Mouse (Mus musculus): ENCODE data around the gene Stat5a. TPM values are rescaled to one million over a fixed set of nuclear protein-coding genes. Genes with fewer than 3 reads are reported as not detected.

The Stat5a gene
- total and polyA plus RNA-seq, 3 experiments: 106 to 162 (median 157) TPM

GRCm38 (mm10) chr11:100887764-100888163 lies 28.6 kb downstream of the Stat5a start:
- ATAC-seq (ENCODE audit: extremely low read depth, insufficient number of reproducible peaks, low FRiP score, poor library complexity, severe bottlenecking) (no peak), DNase-seq (ENCODE audit: low spot score) (no peak)
- peaks cover 92% of the 10 kb centered on the region for H3K36me3 ChIP-seq (replicated peaks)
- no peak for TF ChIP-seq GATA2 (IDR thresholded peaks at IDR 0.05; ENCODE audit: borderline replicate concordance, low read depth, low read length)
- H3K9me3 ChIP-seq (replicated peaks): no peaks in the 10 kb centered on the region
- peaks cover 98% of the 10 kb centered on the region for H3K4me1 ChIP-seq (ENCODE audit: insufficient read depth, low read depth, low read length)
- H3K27me3 ChIP-seq (ENCODE audit: insufficient read depth, low read length): no peaks in the 10 kb centered on the region
- peak overlapping the region; percentile 50; the same call in 1 of the 2 replicates for H3K4me3 ChIP-seq (ENCODE audit: low read depth, low read length)

DNA sequence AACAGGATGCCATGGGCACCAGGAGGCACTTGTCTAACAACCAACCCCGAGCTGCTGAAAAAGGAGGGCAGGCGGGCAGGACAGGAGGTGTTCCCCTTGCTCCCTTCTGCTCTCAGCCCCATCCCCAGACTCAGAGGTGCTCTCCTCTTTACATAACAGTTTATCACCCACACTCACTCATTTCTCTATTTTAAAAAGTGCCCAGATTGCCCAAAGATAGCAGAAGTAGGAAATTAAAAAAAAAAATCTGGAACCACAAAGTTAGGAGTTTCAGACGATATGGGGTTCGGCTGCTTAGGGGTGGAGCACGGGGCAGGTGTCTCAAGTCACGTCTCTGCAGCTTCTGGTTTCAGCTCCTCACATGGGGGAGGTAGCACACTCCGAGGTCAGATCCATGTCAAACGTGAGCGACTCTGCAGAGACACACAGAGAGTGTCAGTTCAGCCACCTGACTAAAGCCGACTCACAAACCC lies 29.2 kb downstream of the Stat5a start:
- DNase-seq (ENCODE audit: low spot score) (peak; percentile 57), ATAC-seq (ENCODE audit: extremely low read depth, insufficient number of reproducible peaks, low FRiP score, poor library complexity, severe bottlenecking) (peak; percentile 13; the same call in 1 of the 2 replicates)
- H3K4me1 ChIP-seq (ENCODE audit: insufficient read depth, low read depth, low read length): peaks cover 99% of the 10 kb centered on the region
- peaks cover 92% of the 10 kb centered on the region for H3K36me3 ChIP-seq (replicated peaks)
- H3K4me3 ChIP-seq (ENCODE audit: low read depth, low read length): peak overlapping the region; percentile 58; the same call in 1 of the 2 replicates
- TF ChIP-seq POLR2AphosphoS5 (IDR thresholded peaks at IDR 0.05; ENCODE audit: insufficient replicate concordance, low read depth, low read length) (no peak), GATA2 (IDR thresholded peaks at IDR 0.05; ENCODE audit: borderline replicate concordance, low read depth, low read length) (no peak), CTCF (IDR thresholded peaks at IDR 0.05; ENCODE audit: low read depth, low read length) (no peak)
- no peaks in the 10 kb centered on the region for H3K27me3 ChIP-seq (ENCODE audit: insufficient read depth, low read length)
- no peaks in the 10 kb centered on the region for H3K9me3 ChIP-seq (replicated peaks)

GRCm38 (mm10) chr11:100890481-100890880 lies 31.3 kb downstream of the Stat5a start:
- TF ChIP-seq GATA1 (IDR thresholded peaks at IDR 0.05; ENCODE audit: borderline replicate concordance, low read length) (no peak), GATA2 (IDR thresholded peaks at IDR 0.05; ENCODE audit: borderline replicate concordance, low read depth, low read length) (no peak), TAL1 (conservative IDR thresholded peaks at IDR 0.05; ENCODE audit: low read depth, low read length) (no peak), POLR2AphosphoS5 (IDR thresholded peaks at IDR 0.05; ENCODE audit: insufficient replicate concordance, low read depth, low read length) (no peak), CTCF (IDR thresholded peaks at IDR 0.05; ENCODE audit: low read depth, low read length) (no peak)
- Histone ChIP-seq H3K4me1 (ENCODE audit: insufficient read depth, low read depth, low read length) (peaks cover 92% of the 10 kb centered on the region), H3K36me3 (replicated peaks) (peaks cover 92% of the 10 kb centered on the region), H3K9me3 (replicated peaks) (no peaks in the 10 kb centered on the region), H3K27me3 (ENCODE audit: insufficient read depth, low read length) (no peaks in the 10 kb centered on the region), H3K4me3 (ENCODE audit: low read depth, low read length) (no peak overlapping the region; the same call in 1 of the 2 replicates)
- ATAC-seq (ENCODE audit: extremely low read depth, insufficient number of reproducible peaks, low FRiP score, poor library complexity, severe bottlenecking): no peak
- no peak for DNase-seq (ENCODE audit: low spot score)

GRCm38 (mm10) chr11:100891256-100892123 lies 32.3 kb downstream of the Stat5a start:
- peak; percentile 96 for TF ChIP-seq TAL1 (conservative IDR thresholded peaks at IDR 0.05; ENCODE audit: low read depth, low read length)
- TF ChIP-seq CTCF (IDR thresholded peaks at IDR 0.05; ENCODE audit: low read depth, low read length): no peak
- no peaks in the 10 kb centered on the region for H3K27me3 ChIP-seq (ENCODE audit: insufficient read depth, low read length)
- ATAC-seq (ENCODE audit: extremely low read depth, insufficient number of reproducible peaks, low FRiP score, poor library complexity, severe bottlenecking): peak; percentile 84
- DNase-seq (ENCODE audit: low spot score): peak; percentile 70
- H3K9me3 ChIP-seq (replicated peaks): no peaks in the 10 kb centered on the region
- peaks cover 86% of the 10 kb centered on the region for H3K4me1 ChIP-seq (ENCODE audit: insufficient read depth, low read depth, low read length)
- H3K4me3 ChIP-seq (ENCODE audit: low read depth, low read length): peak overlapping the region; percentile 64; the same call in 1 of the 2 replicates
- H3K36me3 ChIP-seq (replicated peaks): peaks cover 91% of the 10 kb centered on the region

DNA sequence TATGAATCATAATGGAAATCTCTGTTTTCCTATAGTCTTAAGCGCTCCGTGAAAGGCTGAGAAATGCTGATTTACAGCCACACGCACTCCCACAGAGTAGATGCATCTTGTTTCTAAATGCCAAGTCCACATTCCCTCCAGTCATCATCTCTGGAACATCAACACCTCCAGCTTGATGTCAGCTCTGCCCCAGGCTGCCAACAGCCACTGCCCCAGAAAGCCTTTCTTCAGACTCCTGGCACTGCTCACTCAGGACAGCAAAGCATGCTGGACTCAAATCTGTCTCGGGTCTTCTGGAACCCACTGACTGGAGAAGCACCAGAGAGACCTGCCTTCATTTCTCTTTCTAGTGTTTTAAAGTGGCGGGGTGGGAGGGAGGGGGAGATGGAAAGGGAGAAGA lies 33.3 kb downstream of the Stat5a start:
- H3K4me1 ChIP-seq (ENCODE audit: insufficient read depth, low read depth, low read length): peaks cover 84% of the 10 kb centered on the region
- no peaks in the 10 kb centered on the region for H3K9me3 ChIP-seq (replicated peaks)
- TF ChIP-seq POLR2AphosphoS5 (IDR thresholded peaks at IDR 0.05; ENCODE audit: insufficient replicate concordance, low read depth, low read length) (no peak), CTCF (IDR thresholded peaks at IDR 0.05; ENCODE audit: low read depth, low read length) (no peak), GATA2 (IDR thresholded peaks at IDR 0.05; ENCODE audit: borderline replicate concordance, low read depth, low read length) (no peak), GATA1 (IDR thresholded peaks at IDR 0.05; ENCODE audit: borderline replicate concordance, low read length) (no peak), TAL1 (conservative IDR thresholded peaks at IDR 0.05; ENCODE audit: low read depth, low read length) (no peak)
- ATAC-seq (ENCODE audit: extremely low read depth, insufficient number of reproducible peaks, low FRiP score, poor library complexity, severe bottlenecking): no peak
- peaks cover 89% of the 10 kb centered on the region for H3K36me3 ChIP-seq (replicated peaks)
- no peak for DNase-seq (ENCODE audit: low spot score)
- no peaks in the 10 kb centered on the region for H3K27me3 ChIP-seq (ENCODE audit: insufficient read depth, low read length)
- H3K4me3 ChIP-seq (ENCODE audit: low read depth, low read length): no peak overlapping the region

DNA sequence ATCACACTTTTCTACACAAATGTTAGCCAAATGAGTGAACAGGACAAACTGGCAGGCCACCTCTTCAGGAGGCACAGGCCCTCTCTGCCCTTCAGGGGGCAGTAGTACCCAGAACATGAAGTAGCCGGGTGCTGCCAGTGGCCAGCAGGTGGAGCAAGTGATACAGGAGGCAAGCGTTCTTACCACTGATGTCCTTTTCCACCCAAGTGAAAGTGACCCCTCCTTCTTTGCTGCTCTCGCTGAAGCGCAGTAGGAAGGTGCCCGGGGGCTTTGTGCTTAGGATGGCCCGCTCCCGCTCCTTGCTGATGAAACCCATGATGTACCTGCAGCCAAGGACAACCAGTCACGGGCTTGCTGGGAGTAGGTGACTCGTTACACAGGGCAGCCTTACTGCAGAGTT lies 34.3 kb downstream of the Stat5a start:
- Histone ChIP-seq H3K4me1 (ENCODE audit: insufficient read depth, low read depth, low read length) (peaks cover 82% of the 10 kb centered on the region), H3K27me3 (ENCODE audit: insufficient read depth, low read length) (no peaks in the 10 kb centered on the region), H3K9me3 (replicated peaks) (no peaks in the 10 kb centered on the region), H3K36me3 (replicated peaks) (peaks cover 93% of the 10 kb centered on the region), H3K4me3 (ENCODE audit: low read depth, low read length) (peak overlapping the region; percentile 13; the same call in 1 of the 2 replicates)
- 0 out of 2 replicates have a peak, but pooled peaks have one; percentile 18 for ATAC-seq (ENCODE audit: extremely low read depth, insufficient number of reproducible peaks, low FRiP score, poor library complexity, severe bottlenecking)
- TF ChIP-seq CTCF (IDR thresholded peaks at IDR 0.05; ENCODE audit: low read depth, low read length) (peak; percentile 98), GATA1 (IDR thresholded peaks at IDR 0.05; ENCODE audit: borderline replicate concordance, low read length) (no peak), TAL1 (conservative IDR thresholded peaks at IDR 0.05; ENCODE audit: low read depth, low read length) (no peak), GATA2 (IDR thresholded peaks at IDR 0.05; ENCODE audit: borderline replicate concordance, low read depth, low read length) (no peak), POLR2AphosphoS5 (IDR thresholded peaks at IDR 0.05; ENCODE audit: insufficient replicate concordance, low read depth, low read length) (no peak)
- DNase-seq (ENCODE audit: low spot score): peak; percentile 76

Measured in G1E (cell line).